Mouse (Mus musculus) heart, postnatal 0 days (tissue): ENCODE results near the gene Vdr. TPM values are rescaled to one million over a fixed set of nuclear protein-coding genes. Genes with fewer than 3 reads are reported as not detected.

ENCODE experiments used
- ATAC-seq: fragments of 200-750 bp; cut with Nextera tagmentation; 2 replicates; pipeline ENCODE4 v1.8.0; 2017; ENCODE audit warnings: low read depth, moderate number of reproducible peaks, moderate library complexity; ENCODE audit not compliant: insufficient read depth
- DNase-seq: peaks from one replicate; pipeline ENCODE4 v3.0.0-alpha.2; 2016; ENCODE audit warnings: low spot score
- H3K27ac ChIP-seq: fragments of 300-500 bp; sonication (generic); 2 replicates; pipeline ENCODE4 v1.5.1; 2014; ENCODE audit warnings: low read depth, mild to moderate bottlenecking
- H3K27me3 ChIP-seq: fragments of 300-500 bp; sonication (generic); 2 replicates; pipeline ENCODE4 v1.6.1; 2014; ENCODE audit warnings: low read length, mixed read lengths; ENCODE audit not compliant: control insufficient read depth, insufficient read depth
- H3K36me3 ChIP-seq: fragments of 300-500 bp; sonication (generic); replicated peaks from 2 replicates; pipeline ENCODE4 v1.6.1; 2014; ENCODE audit warnings: low read length, mixed read lengths; ENCODE audit not compliant: control insufficient read depth, insufficient read depth
- H3K4me1 ChIP-seq: fragments of 300-500 bp; sonication (generic); 2 replicates; pipeline ENCODE4 v1.6.1; 2014; ENCODE audit warnings: antibody characterized with exemption; ENCODE audit not compliant: control insufficient read depth, insufficient read depth
- H3K4me2 ChIP-seq: fragments of 300-500 bp; sonication (generic); 2 replicates; pipeline ENCODE4 v1.6.1; 2014; ENCODE audit warnings: low read depth, mild to moderate bottlenecking, low read length, moderate library complexity
- H3K4me3 ChIP-seq: fragments of 300-500 bp; sonication (generic); 2 replicates; pipeline ENCODE4 v1.5.1; 2014; ENCODE audit warnings: low read depth, low read length
- H3K9ac ChIP-seq: fragments of 300-500 bp; sonication (generic); replicated peaks from 2 replicates; pipeline ENCODE4 v1.6.1; 2014; ENCODE audit warnings: low read depth, low read length, mixed read lengths
- H3K9me3 ChIP-seq: fragments of 300-500 bp; sonication (generic); replicated peaks from 2 replicates; pipeline ENCODE4 v1.6.1; 2016; ENCODE audit warnings: low read length; ENCODE audit not compliant: control insufficient read depth
- CTCF ChIP-seq: IDR thresholded peaks from 2 replicates; pipeline ENCODE4 v1.5.1; 2016; ENCODE audit warnings: antibody characterized with exemption, control low read depth, low read depth
- EP300 ChIP-seq: IDR thresholded peaks from 2 replicates; pipeline ENCODE4 v1.6.1; 2016; ENCODE audit warnings: antibody characterized with exemption, low read depth
- WGBS: fragments of 180-500 bp; shearing (Covaris S2); extraction: QIAGEN DNeasy Blood & Tissue Kit; methylation state at CpG from one replicate; pipeline ENCODE4 v1.1.7; 2014; 5-methylcytosine and 5-hydroxymethylcytosine counted together
- polyA plus RNA-seq: library from polyadenylated mRNA; unstranded; fragments of >200 nt; fragmentation: Nextera tagmentation; extraction: Ambion mirVana; gene quantifications from 2 replicates; pipeline ENCODE4 v1.2.1, GENCODE M21; 2015
- total RNA-seq: library from RNA; depleted of rRNA; stranded (reverse); fragments of >200 nt; gene quantifications from 2 replicates; pipeline ENCODE4 v1.2.3, GENCODE M21; 2014; ENCODE audit warnings: low replicate concordance

Vdr gene
- total and polyA plus RNA-seq, 2 experiments from 2014 or later: 0.15 to 2.6 TPM

- Histone ChIP-seq H3K4me3 (no peak overlapping the region), H3K4me1 (peaks cover 43% of the 10 kb centered on the region), H3K9me3 (no peaks in the 10 kb centered on the region), H3K9ac (0 out of 2 replicates have a peak overlapping the region, but pooled peaks have one; percentile 5), H3K27me3 (no peaks in the 10 kb centered on the region), H3K4me2 (no peak overlapping the region), H3K36me3 (peaks cover 17% of the 10 kb centered on the region), H3K27ac (0 out of 2 replicates have a peak overlapping the region, but pooled peaks have one; percentile 8)
- ATAC-seq: no peak
- no peak for DNase-seq
- TF ChIP-seq CTCF (no peak), EP300 (no peak)
- WGBS: 38% methylated on average over 5 of the region's 5 CpGs
Observed at GRCm38 (mm10) chr15:97814703-97815102, 95.7 kb downstream of the Vdr start.

GRCm38 (mm10) chr15:97813452-97814204 is 96.8 kb downstream of the Vdr start:
- H3K9ac ChIP-seq: no peak overlapping the region
- TF ChIP-seq EP300 (no peak), CTCF (no peak)
- ATAC-seq (0 out of 2 replicates have a peak, but pooled peaks have one; percentile 10), DNase-seq (peak; percentile 60)
- peak overlapping the region; percentile 88 for H3K27ac ChIP-seq
- peaks cover 43% of the 10 kb centered on the region for H3K4me1 ChIP-seq
- no peak overlapping the region for H3K4me2 ChIP-seq
- no peaks in the 10 kb centered on the region for H3K27me3 ChIP-seq
- peaks cover 27% of the 10 kb centered on the region for H3K36me3 ChIP-seq
- WGBS: 50% methylated on average over 21 of the region's 21 CpGs
- H3K4me3 ChIP-seq: no peak overlapping the region
- H3K9me3 ChIP-seq: no peaks in the 10 kb centered on the region

- DNase-seq: no peak
- Histone ChIP-seq H3K27ac (peak overlapping the region; percentile 88), H3K4me1 (peaks cover 43% of the 10 kb centered on the region), H3K27me3 (no peaks in the 10 kb centered on the region), H3K9me3 (no peaks in the 10 kb centered on the region), H3K4me2 (no peak overlapping the region), H3K4me3 (no peak overlapping the region), H3K9ac (no peak overlapping the region), H3K36me3 (peaks cover 35% of the 10 kb centered on the region)
- TF ChIP-seq EP300: no peak
- TF ChIP-seq CTCF: no peak
- WGBS: 65% methylated on average over 7 of the region's 7 CpGs
- no peak for ATAC-seq
Observed at GRCm38 (mm10) chr15:97812875-97813274, 97.6 kb downstream of the Vdr start.

- Histone ChIP-seq H3K27ac (peak overlapping the region; percentile 88), H3K4me3 (no peak overlapping the region), H3K4me1 (peaks cover 43% of the 10 kb centered on the region), H3K9me3 (no peaks in the 10 kb centered on the region), H3K4me2 (no peak overlapping the region), H3K27me3 (no peaks in the 10 kb centered on the region), H3K9ac (no peak overlapping the region; the same call in 1 of the 2 replicates), H3K36me3 (peaks cover 42% of the 10 kb centered on the region)
- no peak for TF ChIP-seq CTCF
- peak; percentile 59; the same call in 1 of the 2 replicates for TF ChIP-seq EP300
- ATAC-seq (peak; percentile 89), DNase-seq (peak; percentile 84)
- 21% methylated on average over 6 of the region's 6 CpGs for WGBS
Observed at GRCm38 (mm10) chr15:97812126-97812525, 98.3 kb downstream of the Vdr start.

GRCm38 (mm10) chr15:97811307-97811706 is 99.1 kb downstream of the Vdr start:
- H3K9me3 ChIP-seq: no peaks in the 10 kb centered on the region
- TF ChIP-seq CTCF (no peak), EP300 (no peak)
- H3K27ac ChIP-seq: peak overlapping the region; percentile 88
- 88% methylated on average over 9 of the region's 9 CpGs for WGBS
- H3K4me1 ChIP-seq: peaks cover 43% of the 10 kb centered on the region
- no peaks in the 10 kb centered on the region for H3K27me3 ChIP-seq
- no peak overlapping the region for H3K9ac ChIP-seq
- no peak for ATAC-seq
- H3K4me3 ChIP-seq: no peak overlapping the region
- peaks cover 51% of the 10 kb centered on the region for H3K36me3 ChIP-seq
- H3K4me2 ChIP-seq: no peak overlapping the region
- DNase-seq: no peak

GRCm38 (mm10) chr15:97810399-97810798 is 100.0 kb downstream of the Vdr start:
- no peak for TF ChIP-seq CTCF
- TF ChIP-seq EP300: no peak
- Histone ChIP-seq H3K36me3 (peaks cover 56% of the 10 kb centered on the region), H3K9ac (no peak overlapping the region), H3K27ac (no peak overlapping the region), H3K4me3 (no peak overlapping the region), H3K4me2 (no peak overlapping the region), H3K4me1 (peaks cover 42% of the 10 kb centered on the region), H3K9me3 (no peaks in the 10 kb centered on the region), H3K27me3 (no peaks in the 10 kb centered on the region)
- no peak for ATAC-seq
- 88% methylated on average over 5 of the region's 5 CpGs for WGBS
- no peak for DNase-seq
